Mouse (Mus musculus) heart, adult 2 months (tissue): ENCODE data around the gene Olfr1158.

Experiments used
- CTCF ChIP-seq: fragments of 200-600 bp; IDR thresholded peaks from 2 replicates; pipeline ENCODE4 v1.8.1; 2022; ENCODE audit warnings: antibody characterized with exemption, mild to moderate bottlenecking, moderate library complexity
- POLR2A ChIP-seq: fragments of 200-500 bp; IDR thresholded peaks from 2 replicates; pipeline ENCODE4 v1.6.1; 2011; ENCODE audit warnings: mild to moderate bottlenecking, low read depth, low read length, control low read depth; ENCODE audit not compliant: insufficient read depth

- TF ChIP-seq CTCF, result no peak
- no peak for TF ChIP-seq POLR2A
These were observed 47.7 kb downstream of the Olfr1158 start, which contains the start of gene Olfr73 for GRCm38 (mm10) chr2:88037599-88037998.
